Mouse (Mus musculus): ENCODE measurements at regions not wholly inside any gene's neighbourhood (a gene's known extent, or its start where the extent isn't known, plus 50 kb on each side); places are given as distances from the start of the nearest gene placed in this dataset.

- no peak for DNase-seq (ENCODE audit: extremely low read depth, low read depth, low spot score)
Observed at GRCm38 (mm10) chr7:68453028-68453692, 179.5 kb downstream of the Fam169b start.

- no peak for DNase-seq (ENCODE audit: extremely low read depth, low read depth, low spot score)
Observed at GRCm38 (mm10) chr7:68444426-68445095, 170.9 kb downstream of the Fam169b start.

DNA sequence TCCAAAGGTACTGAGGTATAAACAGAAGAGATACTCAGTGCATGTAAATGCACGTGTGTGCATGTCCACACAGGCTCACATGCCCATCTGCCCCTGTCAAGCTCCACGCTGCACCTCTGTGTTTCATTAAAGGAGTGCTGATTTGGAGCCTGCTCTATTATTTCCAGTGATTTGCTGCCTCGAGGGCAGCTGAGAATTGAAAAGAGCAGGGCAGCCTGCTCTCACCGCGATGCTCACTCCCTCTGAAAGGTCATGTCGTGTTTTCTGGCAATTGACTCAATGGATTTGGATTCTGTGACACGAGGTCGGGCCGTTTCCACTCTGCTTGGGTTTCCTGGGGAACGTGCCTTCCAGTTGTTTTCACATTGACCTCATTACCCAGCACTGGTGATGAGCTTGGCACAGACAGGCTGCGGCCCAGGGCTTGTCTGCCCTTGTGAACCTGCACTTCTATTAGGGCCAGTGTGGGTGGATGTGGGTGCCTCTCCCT is 167.1 kb downstream of the Fam169b start:
- DNase-seq (ENCODE audit: extremely low read depth, low read depth, low spot score), result no peak

DNA sequence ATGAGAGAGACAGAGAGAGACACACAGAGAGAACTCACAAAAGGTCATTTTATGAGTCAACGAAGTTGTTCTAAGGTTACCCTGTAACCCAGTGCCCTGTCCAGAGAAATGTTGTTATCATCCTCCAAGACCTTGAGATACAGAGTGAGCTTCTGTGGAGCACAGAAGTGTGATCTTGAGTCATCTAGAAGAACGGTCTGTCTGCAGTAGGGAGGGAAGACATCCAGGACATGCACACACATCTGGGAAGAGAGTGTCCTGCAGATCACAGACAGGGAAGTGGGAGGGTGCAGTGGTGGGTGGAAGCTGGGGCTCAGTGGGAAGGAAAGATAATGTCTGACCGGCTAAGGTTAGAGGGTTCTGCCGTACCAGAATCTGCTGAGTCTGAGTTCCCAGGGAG is 155.3 kb downstream of the Fam169b start:
- DNase-seq (ENCODE audit: extremely low read depth, low read depth, low spot score), result no peak

GRCm38 (mm10) chr7:68415890-68416289 is 142.3 kb downstream of the Fam169b start:
- DNase-seq (ENCODE audit: extremely low read depth, low read depth, low spot score), result no peak

GRCm38 (mm10) chr7:68412786-68413185 is 139.1 kb downstream of the Fam169b start:
- DNase-seq (ENCODE audit: extremely low read depth, low read depth, low spot score), result no peak

All from fat pad, adult 2 months (tissue).